Mouse (Mus musculus) ES-E14 (cell line): ENCODE results near the gene Pth1r. TPM values are rescaled to one million over a fixed set of nuclear protein-coding genes. Genes with fewer than 3 reads are reported as not detected.

ENCODE experiments used
- DNase-seq: peaks from one replicate; pipeline ENCODE4 v3.0.0-alpha.2; 2013; ENCODE audit warnings: low read depth, low spot score
- H3K27ac ChIP-seq: 2 replicates; pipeline ENCODE4 v1.5.1; 2012; ENCODE audit warnings: low read depth, mild to moderate bottlenecking, low read length, moderate library complexity, mixed read lengths; ENCODE audit not compliant: poor library complexity, insufficient read depth, severe bottlenecking
- H3K36me3 ChIP-seq: 2 replicates; pipeline ENCODE4 v1.6.1; 2012; ENCODE audit warnings: mild to moderate bottlenecking, low read length, moderate library complexity, mixed read lengths; ENCODE audit not compliant: control insufficient read depth, poor library complexity, insufficient read depth, severe bottlenecking
- H3K4me1 ChIP-seq, 2 experiments: fragments of 150-350 bp in 1 of 2; sonication (generic) in 1 of 2; 2 replicates each; pipeline ENCODE4 v1.6.1; 2012; ENCODE audit warnings: low read length in 2 of 2, mild to moderate bottlenecking in 1 of 2, mixed read lengths in 1 of 2; ENCODE audit not compliant: control insufficient read depth in 2 of 2, insufficient read depth in 2 of 2, poor library complexity in 1 of 2
- H3K4me3 ChIP-seq, 2 experiments: fragments of 150-350 bp in 1 of 2; sonication (generic) in 1 of 2; 2 replicates each; pipeline ENCODE4 v1.5.1; 2012; ENCODE audit warnings: low read length in 2 of 2, low read depth in 1 of 2, mild to moderate bottlenecking in 1 of 2, mixed read lengths in 1 of 2; ENCODE audit not compliant: insufficient read depth in 1 of 2, poor library complexity in 1 of 2, severe bottlenecking in 1 of 2
- H3K9ac ChIP-seq: 2 replicates; pipeline ENCODE4 v1.6.1; 2012; ENCODE audit warnings: low read depth, mild to moderate bottlenecking, low read length, mixed read lengths; ENCODE audit not compliant: poor library complexity, insufficient read depth, severe bottlenecking
- H3K9me3 ChIP-seq: fragments of 150-350 bp; sonication (generic); 2 replicates; pipeline ENCODE4 v1.6.1; 2012; ENCODE audit warnings: low read depth, mild to moderate bottlenecking, low read length; ENCODE audit not compliant: control insufficient read depth, insufficient read depth
- CHD2 ChIP-seq: IDR thresholded peaks from 2 replicates; pipeline ENCODE4 v1.6.1; 2014; ENCODE audit warnings: mild to moderate bottlenecking, low read depth, low read length, inconsistent platforms
- HCFC1 ChIP-seq: IDR thresholded peaks from 2 replicates; pipeline ENCODE4 v1.6.1; 2012; ENCODE audit warnings: low read length, inconsistent platforms, borderline replicate concordance; ENCODE audit not compliant: insufficient read depth
- MAFK ChIP-seq: IDR thresholded peaks from 2 replicates; pipeline ENCODE4 v1.6.1; 2014; ENCODE audit warnings: mild to moderate bottlenecking, low read depth, low read length, inconsistent platforms; ENCODE audit not compliant: insufficient read depth
- ZC3H11A ChIP-seq: IDR thresholded peaks from 2 replicates; pipeline ENCODE4 v1.6.1; 2012; ENCODE audit warnings: low read depth, mild to moderate bottlenecking, inconsistent platforms, low read length, borderline replicate concordance
- ZNF384 ChIP-seq: IDR thresholded peaks from 2 replicates; pipeline ENCODE4 v1.6.1; 2012; ENCODE audit warnings: low read depth, low read length, inconsistent platforms
- in situ Hi-C, 2 experiments: fragments of 600-800 bp; cut with MboI; formaldehyde crosslinking; loops; one replicate each; pipeline ENCODE4 v1.15.1; 2025; ENCODE audit warnings: low sequenced_read_pairs in 2 of 2, inconsistent platforms in 1 of 2; ENCODE audit not compliant: unreplicated experiment in 2 of 2
- total RNA-seq: library from RNA; depleted of rRNA; stranded (reverse); fragments of 300-350 nt; gene quantifications from 2 replicates; pipeline ENCODE4 v1.2.3, GENCODE M21; 2012

Pth1r gene
- total RNA-seq, 1 experiment, result 6.8 TPM

DNA sequence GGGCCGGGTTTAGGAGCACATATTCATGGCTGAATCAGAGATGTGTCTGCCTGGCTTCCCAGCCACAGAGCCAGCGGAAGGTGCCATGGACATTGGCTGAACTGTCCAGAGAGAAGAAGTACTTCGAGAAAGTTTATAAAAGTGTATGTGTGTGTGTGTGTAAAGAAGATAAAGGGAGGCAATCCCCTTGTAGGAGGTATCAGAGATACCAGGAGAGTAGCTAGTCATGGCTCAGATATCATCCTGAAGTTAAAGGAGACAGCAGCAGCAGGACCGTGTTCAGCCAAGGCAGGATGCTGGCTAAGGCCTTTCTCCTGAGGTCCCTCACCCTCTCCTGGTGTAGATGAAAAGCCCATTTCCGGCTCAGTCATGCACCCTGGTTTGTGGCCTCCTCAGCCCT, 4.5 kb upstream of the Pth1r start:
- in situ Hi-C loops, result no loop called here
- H3K27ac ChIP-seq, result no peak overlapping the region
- H3K9me3 ChIP-seq, result no peaks in the 10 kb centered on the region
- H3K36me3 ChIP-seq, result no peaks in the 10 kb centered on the region
- TF ChIP-seq ZNF384 (no peak), CHD2 (no peak), ZC3H11A (no peak), HCFC1 (no peak), MAFK (no peak)
- 0 out of 4 replicates have a peak, but pooled peaks cover 0 to 2% of the 10 kb centered on the region in 2 experiments for H3K4me1 ChIP-seq
- DNase-seq, result no peak
- no peak overlapping the region for H3K9ac ChIP-seq
- H3K4me3 ChIP-seq, result no peak overlapping the region

GRCm38 (mm10) chr9:110750404-110751187, 3.7 kb upstream of the Pth1r start:
- H3K4me1 ChIP-seq, result 0 out of 4 replicates have a peak, but pooled peaks cover 0 to 2% of the 10 kb centered on the region in 2 experiments
- TF ChIP-seq CHD2 (no peak), HCFC1 (no peak), MAFK (no peak), ZNF384 (no peak), ZC3H11A (no peak)
- H3K4me3 ChIP-seq, result no peak overlapping the region
- no peaks in the 10 kb centered on the region for H3K9me3 ChIP-seq
- no peaks in the 10 kb centered on the region for H3K36me3 ChIP-seq
- H3K9ac ChIP-seq, result no peak overlapping the region
- no peak for DNase-seq
- in situ Hi-C loops, result no loop called here
- H3K27ac ChIP-seq, result no peak overlapping the region

DNA sequence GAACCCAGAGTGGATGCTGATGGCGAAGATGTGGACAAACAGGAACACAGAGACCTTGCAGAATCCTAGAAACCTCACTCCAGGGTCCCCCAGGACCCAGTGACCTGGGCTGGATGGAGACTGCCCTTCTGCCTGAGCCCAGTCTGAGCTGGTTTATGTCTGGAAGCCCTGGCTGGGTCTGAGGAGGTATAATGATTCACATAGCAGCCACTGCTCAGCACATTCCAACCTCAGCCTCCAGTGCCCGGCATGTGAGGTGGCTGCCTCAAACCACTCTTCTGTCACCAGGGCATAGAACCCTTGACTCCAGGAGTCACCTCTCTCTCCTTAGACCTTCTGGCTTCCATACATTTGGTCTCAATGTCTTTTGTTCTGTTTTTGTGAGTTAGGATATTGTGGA, 1.5 kb upstream of the Pth1r start:
- H3K36me3 ChIP-seq, result no peaks in the 10 kb centered on the region
- no peaks in the 10 kb centered on the region for H3K9me3 ChIP-seq
- H3K9ac ChIP-seq, result no peak overlapping the region
- H3K4me3 ChIP-seq, result no peak overlapping the region
- no peak for DNase-seq
- no peak for TF ChIP-seq MAFK
- no peak for TF ChIP-seq ZC3H11A
- TF ChIP-seq HCFC1, result no peak
- no peak for TF ChIP-seq ZNF384
- no peak for TF ChIP-seq CHD2
- no peak overlapping the region for H3K27ac ChIP-seq
- in situ Hi-C loops, result no loop called here
- H3K4me1 ChIP-seq, result 0 out of 4 replicates have a peak, but pooled peaks cover 0 to 2% of the 10 kb centered on the region in 2 experiments

DNA sequence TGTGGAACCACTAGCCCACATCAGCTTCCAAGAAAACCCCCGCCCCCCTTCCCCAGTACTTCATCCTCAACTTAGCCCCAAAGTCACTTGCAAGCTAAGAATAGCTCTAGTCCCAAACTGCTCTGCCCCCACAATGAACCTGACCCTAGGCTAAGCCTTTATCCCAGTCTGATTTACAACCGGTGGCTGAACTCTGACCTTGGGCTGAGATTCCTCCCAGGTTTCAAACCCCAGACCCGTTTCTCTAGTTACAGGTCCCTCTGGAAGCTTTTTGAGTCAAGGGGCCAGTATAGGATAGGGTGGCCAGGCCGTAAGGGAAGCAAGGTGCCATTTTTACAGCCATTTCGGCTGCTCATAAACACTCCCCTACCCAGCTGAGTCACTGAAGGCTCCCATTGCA, 707 bp downstream of the Pth1r start:
- no peak for DNase-seq
- H3K9me3 ChIP-seq, result no peaks in the 10 kb centered on the region
- no peaks in the 10 kb centered on the region for H3K36me3 ChIP-seq
- no peak overlapping the region for H3K27ac ChIP-seq
- H3K4me1 ChIP-seq, result peaks cover 0 to 4% of the 10 kb centered on the region in 2 experiments; a peak in 2 of 4 replicates
- H3K9ac ChIP-seq, result no peak overlapping the region
- in situ Hi-C loops, result no loop called here
- TF ChIP-seq CHD2 (no peak), HCFC1 (no peak), ZNF384 (no peak)
- no peak overlapping the region for H3K4me3 ChIP-seq
